Mouse (Mus musculus) lung, adult 2 months (tissue): Measurements from ENCODE around the gene Cotl1.

ENCODE experiments used
- CTCF ChIP-seq: fragments of 200-500 bp; IDR thresholded peaks from 2 replicates; pipeline ENCODE4 v1.5.1; 2011; ENCODE audit warnings: mild to moderate bottlenecking, low read length, control low read depth; ENCODE audit not compliant: insufficient read depth
- POLR2A ChIP-seq: fragments of 200-500 bp; IDR thresholded peaks from 2 replicates; pipeline ENCODE4 v1.6.1; 2011; ENCODE audit warnings: low read depth, mild to moderate bottlenecking, control low read depth, low read length, borderline replicate concordance; ENCODE audit errors: extremely low read depth

DNA sequence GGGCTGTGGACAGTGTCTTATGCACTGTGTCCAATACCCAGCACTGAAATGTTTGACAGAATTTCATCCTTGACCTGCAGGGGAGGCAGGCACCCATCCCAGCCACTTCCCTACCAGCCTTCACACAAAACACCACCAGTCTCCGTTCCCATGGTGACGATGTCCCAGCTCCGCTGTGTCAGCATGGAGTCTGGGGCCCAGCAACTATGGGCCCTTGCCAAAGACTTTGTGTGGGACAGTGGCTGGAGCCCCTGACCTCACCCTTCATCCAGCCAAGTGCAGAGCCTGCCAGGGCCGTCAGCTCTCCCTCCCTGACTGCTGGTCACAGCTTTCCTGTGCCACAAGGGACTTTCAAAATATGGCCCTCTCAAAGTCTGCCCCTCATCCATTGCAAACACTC is 16.2 kb downstream of the Cotl1 start:
- TF ChIP-seq POLR2A (no peak), CTCF (no peak)
